Mouse (Mus musculus): ENCODE data around the gene Eif2b2. TPM values are rescaled to one million over a fixed set of nuclear protein-coding genes. Genes with fewer than 3 reads are reported as not detected.

Gene Eif2b2
- total RNA-seq, 2 experiments from 2014 or later, result 56.0 to 72.8 TPM

DNA sequence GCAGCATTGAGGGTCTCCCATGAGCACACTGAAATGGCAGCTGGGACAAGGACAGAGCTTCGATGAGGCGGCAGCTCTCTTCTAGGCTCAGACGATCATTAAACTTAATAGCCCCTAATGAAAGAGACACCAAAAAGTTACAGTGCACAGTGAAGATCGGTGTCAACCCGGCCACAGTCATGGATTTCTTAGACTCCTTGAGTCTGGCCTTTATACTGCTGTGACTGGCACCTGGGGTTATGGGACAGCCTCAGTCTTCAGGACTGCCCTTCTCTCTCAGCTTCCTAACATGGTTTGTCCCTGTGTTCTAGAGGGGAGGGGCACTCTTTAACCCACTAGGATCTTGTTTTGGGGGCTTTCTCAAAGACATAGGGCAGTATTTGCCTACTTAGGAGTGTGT lies 18.3 kb downstream of the Eif2b2 start:
- no peak for DNase-seq (ENCODE audit: low spot score in 2 of 2)

DNA sequence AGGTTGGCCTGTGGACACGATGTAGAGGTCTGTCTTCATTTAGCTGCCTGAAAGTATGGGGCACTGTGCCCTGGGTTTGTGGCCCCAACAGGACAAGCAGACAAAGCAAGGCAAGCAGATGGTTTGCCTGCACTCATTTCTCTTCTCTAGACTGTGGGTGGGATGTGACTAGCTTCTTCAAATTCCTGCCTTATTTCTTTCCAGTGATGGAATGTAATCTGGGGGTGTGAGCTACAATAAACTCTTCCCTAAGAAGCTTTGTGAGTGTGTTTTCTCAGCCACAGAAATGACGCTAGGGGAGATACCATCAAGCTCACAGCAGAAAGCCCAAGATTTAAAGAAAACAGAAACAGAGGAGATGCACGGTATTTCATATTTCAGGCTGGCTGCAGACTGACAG lies 32.8 kb downstream of the Eif2b2 start:
- no peak for DNase-seq (ENCODE audit: low spot score in 2 of 2)

GRCm38 (mm10) chr12:85256074-85256751 lies 36.9 kb downstream of the Eif2b2 start:
- no peak for DNase-seq (ENCODE audit: low spot score in 2 of 2)

GRCm38 (mm10) chr12:85257008-85257639 lies 37.8 kb downstream of the Eif2b2 start:
- DNase-seq (ENCODE audit: low spot score in 2 of 2), result no peak

DNA sequence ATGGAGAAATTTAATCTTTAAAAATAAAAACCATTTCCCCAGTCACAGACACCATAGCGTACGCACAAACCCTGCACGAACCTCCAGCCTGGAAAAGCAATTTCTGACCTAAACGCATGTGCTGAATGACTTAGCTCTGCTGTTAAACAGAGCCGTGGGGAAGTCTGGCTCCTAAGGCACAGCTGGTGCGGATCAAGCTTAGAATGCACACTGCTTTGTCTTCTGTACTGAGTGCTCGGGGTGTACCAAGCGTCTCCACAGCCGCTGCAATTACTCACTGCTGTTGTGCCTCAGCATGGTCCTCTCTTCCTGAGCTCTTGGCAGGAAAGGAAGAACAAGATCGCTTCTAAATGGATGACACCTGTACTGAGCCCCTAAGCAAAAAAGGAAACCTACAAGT lies 43.2 kb downstream of the Eif2b2 start:
- DNase-seq (ENCODE audit: low spot score in 2 of 2), result peak in 1 of 2 experiments; percentile 27

DNA sequence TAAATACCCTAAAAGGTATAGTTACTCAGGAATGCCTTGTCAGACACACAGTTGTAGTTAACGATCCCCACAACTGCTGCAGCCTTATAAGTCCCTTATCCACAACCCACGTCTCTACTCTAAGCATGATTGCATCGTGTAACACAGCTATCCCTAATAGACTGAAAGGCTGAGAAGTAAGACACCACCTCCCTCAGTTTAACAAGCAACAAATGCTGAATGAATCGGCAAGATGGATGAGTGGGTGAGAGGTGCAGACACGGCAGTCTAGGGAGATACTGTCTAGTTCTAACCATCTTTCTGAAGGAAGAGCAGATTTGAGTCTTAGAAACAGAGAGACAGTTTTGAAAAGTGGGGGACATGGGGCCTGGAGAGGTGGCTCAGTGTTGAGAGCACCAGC lies 43.9 kb downstream of the Eif2b2 start:
- peak in 1 of 2 experiments; percentile 41 for DNase-seq (ENCODE audit: low spot score in 2 of 2)

DNA sequence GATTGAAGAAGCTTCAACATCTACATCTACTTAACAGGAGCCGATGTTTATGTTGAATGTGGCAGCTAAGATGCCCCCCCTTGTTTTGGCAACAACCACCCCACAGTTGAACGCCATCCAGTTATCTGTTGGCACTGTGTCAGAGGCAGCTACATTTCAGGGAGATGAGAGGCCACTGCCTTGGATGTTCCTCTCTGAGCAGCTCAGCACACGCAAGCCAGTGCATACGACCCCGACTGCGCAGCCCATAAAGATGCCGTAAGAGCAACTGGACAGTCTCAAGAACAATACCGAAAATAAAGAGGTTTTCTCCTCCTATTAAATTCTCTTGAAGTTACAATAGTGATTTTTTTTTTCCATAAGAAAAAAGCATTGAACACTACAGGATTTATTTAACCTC lies 45.2 kb downstream of the Eif2b2 start:
- no peak for DNase-seq (ENCODE audit: low spot score in 2 of 2)

- no peak for DNase-seq (ENCODE audit: low spot score in 2 of 2)
Measured at GRCm38 (mm10) chr12:85264940-85265339, 45.7 kb downstream of the Eif2b2 start.

GRCm38 (mm10) chr12:85266248-85266647 lies 47.0 kb downstream of the Eif2b2 start:
- DNase-seq (ENCODE audit: low spot score in 2 of 2), result no peak

GRCm38 (mm10) chr12:85269821-85270220 lies 50.5 kb downstream of the Eif2b2 start:
- DNase-seq (ENCODE audit: low spot score in 2 of 2), result peak in 1 of 2 experiments; percentile 9

- DNase-seq (ENCODE audit: low spot score in 2 of 2), result peak; percentile 79 to 89
Measured at GRCm38 (mm10) chr12:85270319-85270718, 51.0 kb downstream of the Eif2b2 start, which contains the start of gene Mlh3. Gene Mlh3 (minus strand): TSS chr12:85270599.

- no peak for DNase-seq (ENCODE audit: low spot score in 2 of 2)
Measured at GRCm38 (mm10) chr12:85271132-85271842, 52.0 kb downstream of the Eif2b2 start.

DNA sequence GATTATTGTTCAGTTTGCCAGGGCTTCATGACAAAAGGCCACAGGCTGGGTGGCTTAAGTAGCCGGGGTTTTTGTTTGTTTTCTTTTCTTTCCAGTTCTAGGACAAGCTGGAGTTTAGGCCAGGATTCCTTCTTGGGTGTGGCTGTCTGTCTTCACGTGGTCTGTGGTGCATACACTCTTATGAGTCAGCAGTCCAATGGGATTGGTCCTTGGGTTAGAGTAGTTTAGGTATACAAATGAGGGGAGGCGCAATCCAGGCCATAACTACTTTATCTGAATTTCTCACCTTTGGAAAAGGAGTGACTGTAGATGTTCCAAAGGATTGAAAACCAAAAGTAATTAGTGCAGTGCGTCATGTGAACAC lies 52.5 kb downstream of the Eif2b2 start:
- no peak for DNase-seq (ENCODE audit: low spot score in 2 of 2)

GRCm38 (mm10) chr12:85273508-85273907 lies 54.2 kb downstream of the Eif2b2 start:
- DNase-seq (ENCODE audit: low spot score in 2 of 2), result no peak

Small RNAs within 50 kb of the gene (microRNA-seq; reads per million reads assigned to microRNA genes)
- gene Mir6938, result 0.20 to 0.49 reads per million in 2 experiments

Other genes with a start within 250 kb of the Eif2b2 start
- 10 to 100 TPM; 35.3 to 36.2 TPM for gene Fcf1, start 248.6 kb upstream of the Eif2b2 start, total RNA-seq (2021)
- gene Arel1, start 248.6 kb upstream of the Eif2b2 start, total RNA-seq (2021), result 100 to 1,000 TPM in 1 of 2 experiments, 10 to 100 TPM in 1; 97.7 to 113 TPM
- gene Ylpm1, start 223.2 kb upstream of the Eif2b2 start, total RNA-seq (2021), result 100 to 1,000 TPM; 113 to 115 TPM
- gene Prox2, start 108.7 kb upstream of the Eif2b2 start, total RNA-seq (2021), result 1 to 10 TPM; 1.8 to 2.2 TPM
- gene Dlst, start 108.6 kb upstream of the Eif2b2 start, total RNA-seq (2021), result 100 to 1,000 TPM; 141 to 147 TPM
- gene Rps6kl1, start 68.2 kb upstream of the Eif2b2 start, total RNA-seq (2021), result 10 to 100 TPM; 36.9 to 38.9 TPM
- gene Pgf, start 41.7 kb upstream of the Eif2b2 start, total RNA-seq (2021), result 1 to 10 TPM; 4.5 to 5.5 TPM
- 10 to 100 TPM; 18.4 to 20.5 TPM for gene Mlh3, start 51.1 kb downstream of the Eif2b2 start, total RNA-seq (2021)
- gene Acyp1, start 69.0 kb downstream of the Eif2b2 start, total RNA-seq (2021), result 10 to 100 TPM; 34.4 to 36.0 TPM
- gene Zc2hc1c, start 69.1 kb downstream of the Eif2b2 start, total RNA-seq (2021), result 1 to 10 TPM; 1.1 to 1.4 TPM
- 10 to 100 TPM; 34.1 to 35.2 TPM for gene Nek9, start 119.9 kb downstream of the Eif2b2 start, total RNA-seq (2021)
- gene Tmed10, start 155.4 kb downstream of the Eif2b2 start, total RNA-seq (2021), result 100 to 1,000 TPM; 164 to 170 TPM